Mouse (Mus musculus) limb, embryonic 15.5 days (tissue): Measurements from ENCODE around the gene Tbc1d10c. TPM values are rescaled to one million over a fixed set of nuclear protein-coding genes. Genes with fewer than 3 reads are reported as not detected.
A peak's percentile ranks its signal among the peaks of the same experiment; 100 is the strongest.

Experiments
- ATAC-seq: fragments of 200-750 bp; cut with Nextera tagmentation; 2 replicates; pipeline ENCODE4 v1.8.0; 2017; ENCODE audit warnings: low read depth, moderate TSS enrichment; ENCODE audit not compliant: insufficient number of reproducible peaks, low FRiP score, low TSS enrichment
- H3K27ac ChIP-seq: fragments of 300-500 bp; sonication (generic); 2 replicates; pipeline ENCODE4 v1.5.1; 2015; ENCODE audit warnings: moderate library complexity, mild to moderate bottlenecking, inconsistent platforms
- H3K27me3 ChIP-seq: fragments of 300-500 bp; sonication (generic); 2 replicates; pipeline ENCODE4 v1.6.1; 2015; ENCODE audit warnings: inconsistent platforms
- H3K36me3 ChIP-seq: fragments of 300-500 bp; sonication (generic); 2 replicates; pipeline ENCODE4 v1.6.1; 2015; ENCODE audit warnings: inconsistent platforms
- H3K4me1 ChIP-seq: fragments of 300-500 bp; sonication (generic); 2 replicates; pipeline ENCODE4 v1.6.1; 2015; ENCODE audit warnings: inconsistent platforms
- H3K4me2 ChIP-seq: fragments of 300-500 bp; sonication (generic); 2 replicates; pipeline ENCODE4 v1.6.1; 2015; ENCODE audit warnings: mild to moderate bottlenecking, inconsistent platforms
- H3K4me3 ChIP-seq: fragments of 300-500 bp; sonication (generic); 2 replicates; pipeline ENCODE4 v1.5.1; 2015; ENCODE audit warnings: mild to moderate bottlenecking, inconsistent platforms
- H3K9ac ChIP-seq: fragments of 300-500 bp; sonication (generic); 2 replicates; pipeline ENCODE4 v1.6.1; 2015; ENCODE audit warnings: inconsistent platforms
- H3K9me3 ChIP-seq: fragments of 300-500 bp; sonication (generic); 2 replicates; pipeline ENCODE4 v1.6.1; 2016; ENCODE audit warnings: inconsistent platforms
- WGBS: fragments of 180-500 bp; shearing (Covaris S2); methylation state at CpG from one replicate; pipeline ENCODE4 v1.1.7; 2015; 5-methylcytosine and 5-hydroxymethylcytosine counted together
- polyA plus RNA-seq: library from polyadenylated mRNA; unstranded; fragments of >200 nt; fragmentation: Nextera tagmentation; extraction: Ambion mirVana; gene quantifications from 2 replicates; pipeline ENCODE4 v1.2.1, GENCODE M21; 2015

Tbc1d10c gene
- polyA plus RNA-seq, 1 experiment from 2014 or later, result 4.5 TPM

GRCm38 (mm10) chr19:4166678-4167476, 24.2 kb downstream of the Tbc1d10c start:
- H3K9me3 ChIP-seq, result no peaks in the 10 kb centered on the region
- peaks cover 40% of the 10 kb centered on the region for H3K4me1 ChIP-seq
- H3K27me3 ChIP-seq, result no peaks in the 10 kb centered on the region
- no peak overlapping the region for H3K27ac ChIP-seq
- no peak overlapping the region for H3K4me2 ChIP-seq
- no peak overlapping the region for H3K9ac ChIP-seq
- H3K36me3 ChIP-seq, result peaks cover 3% of the 10 kb centered on the region
- no peak for ATAC-seq
- WGBS, result 71% methylated on average over 9 of the region's 9 CpGs
- no peak overlapping the region for H3K4me3 ChIP-seq

DNA sequence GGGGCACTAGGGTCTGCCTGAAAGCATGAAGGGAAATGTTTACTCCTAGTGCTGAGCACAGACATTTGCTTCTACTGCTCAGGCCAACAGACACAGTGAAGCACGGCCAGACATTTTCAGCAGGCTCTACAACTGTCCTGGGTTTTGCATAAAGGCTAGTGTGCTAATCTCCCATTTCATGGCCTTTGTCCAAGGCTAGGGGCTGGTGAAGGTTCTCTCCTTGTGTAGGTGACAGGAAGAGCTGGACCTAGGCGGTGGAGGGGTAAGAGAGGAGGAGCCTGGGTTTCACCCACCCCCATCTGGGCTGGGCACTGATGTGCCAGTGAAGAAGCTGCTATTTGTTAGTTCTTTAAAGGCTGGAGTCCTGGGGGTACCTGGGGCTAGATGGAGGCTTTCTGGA, 26.4 kb downstream of the Tbc1d10c start:
- no peak for ATAC-seq
- 79% methylated on average over 2 of the region's 2 CpGs for WGBS
- H3K27ac ChIP-seq, result no peak overlapping the region

GRCm38 (mm10) chr19:4164100-4164499, 27.0 kb downstream of the Tbc1d10c start:
- H3K9me3 ChIP-seq, result no peaks in the 10 kb centered on the region
- no peak overlapping the region for H3K4me2 ChIP-seq
- peaks cover 27% of the 10 kb centered on the region for H3K36me3 ChIP-seq
- H3K27me3 ChIP-seq, result no peaks in the 10 kb centered on the region
- H3K4me1 ChIP-seq, result peaks cover 19% of the 10 kb centered on the region
- no peak overlapping the region for H3K9ac ChIP-seq
- no peak overlapping the region for H3K27ac ChIP-seq
- ATAC-seq, result no peak
- 74% methylated on average over 3 of the region's 3 CpGs for WGBS
- H3K4me3 ChIP-seq, result no peak overlapping the region

More for the DNA sequence above, 26.4 kb downstream of the Tbc1d10c start:
- H3K4me1 ChIP-seq, result peaks cover 22% of the 10 kb centered on the region
- no peaks in the 10 kb centered on the region for H3K27me3 ChIP-seq
- no peak overlapping the region for H3K9ac ChIP-seq
- no peak overlapping the region for H3K4me2 ChIP-seq
- peaks cover 21% of the 10 kb centered on the region for H3K36me3 ChIP-seq
- H3K4me3 ChIP-seq, result no peak overlapping the region
- H3K9me3 ChIP-seq, result no peaks in the 10 kb centered on the region

DNA sequence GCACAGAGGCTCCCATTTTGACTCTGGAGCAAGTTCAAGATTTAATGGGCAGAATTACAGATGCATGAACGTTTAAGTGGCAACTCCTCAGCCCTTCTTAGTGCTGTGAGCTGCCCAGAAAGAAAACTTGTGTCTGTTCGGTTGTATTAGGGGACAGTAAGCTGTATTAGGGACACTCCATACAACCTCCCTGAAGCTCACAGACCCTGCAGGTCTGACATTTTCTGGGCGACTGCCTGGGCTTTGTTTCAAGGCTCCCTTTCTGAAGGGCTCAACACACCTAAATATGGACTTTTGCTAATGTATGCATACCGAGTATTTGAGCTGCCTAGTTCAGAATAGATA, 27.6 kb downstream of the Tbc1d10c start:
- H3K36me3 ChIP-seq, result peaks cover 33% of the 10 kb centered on the region
- peaks cover 17% of the 10 kb centered on the region for H3K4me1 ChIP-seq
- peak overlapping the region; percentile 75 for H3K27ac ChIP-seq
- ATAC-seq, result no peak
- H3K4me3 ChIP-seq, result peak overlapping the region; percentile 73
- peak overlapping the region; percentile 73; the same call in 1 of the 2 replicates for H3K9ac ChIP-seq
- WGBS, result 40% methylated on average over 4 of the region's 4 CpGs
- H3K4me2 ChIP-seq, result peak overlapping the region; percentile 85
- no peaks in the 10 kb centered on the region for H3K27me3 ChIP-seq
- H3K9me3 ChIP-seq, result no peaks in the 10 kb centered on the region

DNA sequence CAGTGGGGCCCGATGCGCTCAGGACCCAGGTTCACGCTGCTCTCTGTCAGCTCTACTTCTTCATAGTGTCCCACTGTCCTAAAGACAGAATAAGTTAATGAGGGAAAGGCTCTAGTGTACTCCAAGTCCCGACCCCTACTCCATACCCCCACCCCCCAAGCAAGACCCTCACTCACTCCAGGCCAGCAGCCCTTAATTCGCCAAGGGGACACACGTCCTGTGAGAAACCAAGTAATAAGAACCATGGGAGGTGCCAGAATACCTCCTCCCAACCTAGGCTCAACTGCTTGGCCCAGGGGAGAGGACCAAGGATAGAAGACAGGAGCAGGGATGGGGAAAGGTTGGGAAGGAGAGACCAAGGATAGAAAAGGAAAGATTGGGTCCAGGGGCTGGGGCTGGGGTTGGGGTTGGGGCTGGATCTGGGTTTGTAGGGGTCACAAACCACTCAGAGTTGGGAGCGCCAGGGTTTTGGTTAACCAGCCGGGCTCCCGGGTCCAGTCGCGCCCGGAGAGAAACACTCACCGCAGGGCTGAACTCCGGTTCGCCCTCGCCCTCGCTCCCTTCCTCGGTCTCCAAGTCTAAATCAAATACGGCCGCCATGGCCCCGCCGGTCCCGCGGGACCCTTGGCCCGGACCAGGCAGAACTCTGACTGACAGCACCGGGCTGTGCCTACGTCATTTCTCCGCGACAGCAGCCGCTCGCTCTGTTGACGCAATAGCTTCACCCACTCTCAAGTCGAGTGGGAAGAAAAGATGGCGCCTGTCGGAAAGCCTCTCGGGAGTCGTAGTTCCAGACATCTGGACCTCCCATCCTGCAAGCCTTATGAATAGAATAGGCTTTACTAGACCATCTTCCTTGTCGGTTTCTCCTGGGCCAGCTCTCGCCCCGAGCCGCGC, 28.2 kb downstream of the Tbc1d10c start, which contains the start of gene Rps6kb2:
TSS of gene Rps6kb2 (minus strand) at position 709 of the 897 bp plus-strand sequence.
- H3K27ac ChIP-seq, result peak within 1 kb of the TSS; percentile 75
- 6% methylated on average over 42 of the region's 42 CpGs for WGBS

DNA sequence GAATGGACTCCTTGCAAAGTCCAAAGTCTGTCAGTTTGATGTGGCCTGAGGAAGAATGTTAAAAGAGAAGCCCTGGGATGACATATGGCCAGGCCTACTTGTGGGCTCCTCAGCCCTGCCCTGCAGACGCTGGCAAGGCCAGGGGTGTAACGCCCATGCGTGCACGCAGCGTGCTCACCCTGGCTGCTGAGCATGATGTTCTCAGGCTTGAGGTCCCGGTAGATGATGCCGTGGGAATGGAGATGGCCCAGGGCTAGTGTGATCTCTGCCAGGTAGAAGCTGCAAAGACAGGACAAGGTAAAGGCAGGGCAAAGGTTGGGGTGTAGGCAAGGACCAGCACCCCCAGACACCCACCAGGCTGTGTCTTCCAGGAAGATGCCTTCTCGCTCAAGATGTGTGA, 32.0 kb downstream of the Tbc1d10c start:
- H3K27me3 ChIP-seq, result no peaks in the 10 kb centered on the region
- H3K36me3 ChIP-seq, result peaks cover 66% of the 10 kb centered on the region

More for the DNA sequence above, 28.2 kb downstream of the Tbc1d10c start, which contains the start of gene Rps6kb2:
- ATAC-seq, result peak; percentile 85
- H3K27me3 ChIP-seq, result no peaks in the 10 kb centered on the region
- no peaks in the 10 kb centered on the region for H3K9me3 ChIP-seq
- peak within 1 kb of the TSS; percentile 85 for H3K4me2 ChIP-seq
- peak within 1 kb of the TSS; percentile 73 for H3K9ac ChIP-seq
- peaks cover 39% of the 10 kb centered on the region for H3K36me3 ChIP-seq
- peaks cover 16% of the 10 kb centered on the region for H3K4me1 ChIP-seq
- H3K4me3 ChIP-seq, result peak within 1 kb of the TSS; percentile 73

GRCm38 (mm10) chr19:4156771-4157170, 34.3 kb downstream of the Tbc1d10c start:
- ATAC-seq, result no peak
- no peak overlapping the region for H3K4me3 ChIP-seq
- H3K4me2 ChIP-seq, result no peak overlapping the region
- H3K27ac ChIP-seq, result no peak overlapping the region
- H3K9me3 ChIP-seq, result no peaks in the 10 kb centered on the region
- no peak overlapping the region for H3K9ac ChIP-seq
- peaks cover 83% of the 10 kb centered on the region for H3K36me3 ChIP-seq
- no peaks in the 10 kb centered on the region for H3K27me3 ChIP-seq
- WGBS, result 90% methylated on average over 12 of the region's 12 CpGs
- H3K4me1 ChIP-seq, result peaks cover 1% of the 10 kb centered on the region; the same call in 1 of the 2 replicates

More for the DNA sequence above, 32.0 kb downstream of the Tbc1d10c start:
- H3K27ac ChIP-seq, result no peak overlapping the region
- 97% methylated on average over 8 of the region's 8 CpGs for whole genome bisulfite sequencing
- ATAC-seq, result no peak
- no peak overlapping the region for H3K9ac ChIP-seq
- no peak overlapping the region for H3K4me3 ChIP-seq
- H3K4me2 ChIP-seq, result no peak overlapping the region
- peaks cover 16% of the 10 kb centered on the region for H3K4me1 ChIP-seq
- H3K9me3 ChIP-seq, result no peaks in the 10 kb centered on the region

GRCm38 (mm10) chr19:4156073-4156579, 35.0 kb downstream of the Tbc1d10c start:
- Histone ChIP-seq H3K4me1 (no peaks in the 10 kb centered on the region), H3K36me3 (peaks cover 81% of the 10 kb centered on the region), H3K4me3 (no peak overlapping the region), H3K4me2 (no peak overlapping the region), H3K9me3 (no peaks in the 10 kb centered on the region), H3K27me3 (no peaks in the 10 kb centered on the region), H3K9ac (no peak overlapping the region), H3K27ac (no peak overlapping the region)
- 77% methylated on average over 20 of the region's 20 CpGs for WGBS
- ATAC-seq, result no peak

DNA sequence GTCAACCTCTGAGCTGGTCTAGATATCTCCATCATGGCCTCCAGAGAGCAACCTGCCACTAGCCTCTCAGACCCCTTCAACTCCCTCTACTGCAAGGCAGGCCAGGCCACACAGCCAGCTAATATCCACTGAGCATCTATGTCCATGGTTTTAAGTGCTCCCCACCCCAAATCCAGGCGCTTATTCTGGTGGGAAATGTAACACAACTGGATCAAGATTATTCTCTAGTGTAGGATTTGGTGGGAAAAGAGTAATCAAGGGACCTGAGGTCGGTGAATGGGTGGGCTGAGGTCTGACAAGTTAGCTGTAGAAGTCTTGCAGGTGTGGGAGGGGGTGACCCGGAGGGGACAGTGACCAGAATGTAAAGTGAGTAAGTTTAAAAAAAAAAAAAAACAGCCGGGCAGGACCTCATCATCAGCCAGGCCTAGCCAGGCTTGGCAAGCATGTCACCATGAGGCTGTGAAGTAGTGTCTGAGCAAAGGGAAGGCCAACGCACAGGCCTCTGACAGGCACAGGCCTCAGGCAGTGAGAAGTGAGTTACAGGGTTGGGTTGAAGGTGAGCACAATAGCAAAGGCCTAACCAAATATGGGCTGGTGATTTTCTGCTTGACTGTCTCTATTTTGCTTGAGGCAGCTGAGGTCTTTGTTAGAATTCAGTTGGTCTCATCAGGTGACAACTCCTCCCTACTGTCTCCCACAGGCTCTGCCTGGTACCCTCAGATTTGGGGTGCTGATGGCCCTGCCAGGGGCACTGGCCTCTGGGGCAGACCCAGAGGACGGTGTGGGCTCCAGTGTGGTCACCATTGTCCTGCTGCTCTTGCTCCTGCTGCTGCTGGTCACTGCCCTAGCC, 35.6 kb downstream of the Tbc1d10c start:
- ATAC-seq, result no peak
- Histone ChIP-seq H3K27ac (no peak overlapping the region; the same call in 1 of the 2 replicates), H3K36me3 (peaks cover 82% of the 10 kb centered on the region), H3K27me3 (no peaks in the 10 kb centered on the region), H3K9me3 (no peaks in the 10 kb centered on the region), H3K4me1 (no peaks in the 10 kb centered on the region), H3K4me3 (no peak overlapping the region), H3K4me2 (no peak overlapping the region), H3K9ac (0 out of 2 replicates have a peak overlapping the region, but pooled peaks have one; percentile 14)
- 81% methylated on average over 6 of the region's 6 CpGs for WGBS

GRCm38 (mm10) chr19:4154437-4155222, 36.5 kb downstream of the Tbc1d10c start:
- no peak for ATAC-seq
- H3K27ac ChIP-seq, result no peak overlapping the region; the same call in 1 of the 2 replicates
- H3K36me3 ChIP-seq, result peaks cover 84% of the 10 kb centered on the region
- no peaks in the 10 kb centered on the region for H3K27me3 ChIP-seq
- no peak overlapping the region for H3K4me3 ChIP-seq
- no peak overlapping the region for H3K4me2 ChIP-seq
- H3K9ac ChIP-seq, result no peak overlapping the region
- H3K4me1 ChIP-seq, result peaks cover 7% of the 10 kb centered on the region
- 78% methylated on average over 13 of the region's 13 CpGs for WGBS
- H3K9me3 ChIP-seq, result no peaks in the 10 kb centered on the region
